Mouse (Mus musculus): ENCODE measurements around the gene Whrn.
A peak's percentile ranks its signal among the peaks of the same experiment; 100 is the strongest.

Gene Whrn

DNA sequence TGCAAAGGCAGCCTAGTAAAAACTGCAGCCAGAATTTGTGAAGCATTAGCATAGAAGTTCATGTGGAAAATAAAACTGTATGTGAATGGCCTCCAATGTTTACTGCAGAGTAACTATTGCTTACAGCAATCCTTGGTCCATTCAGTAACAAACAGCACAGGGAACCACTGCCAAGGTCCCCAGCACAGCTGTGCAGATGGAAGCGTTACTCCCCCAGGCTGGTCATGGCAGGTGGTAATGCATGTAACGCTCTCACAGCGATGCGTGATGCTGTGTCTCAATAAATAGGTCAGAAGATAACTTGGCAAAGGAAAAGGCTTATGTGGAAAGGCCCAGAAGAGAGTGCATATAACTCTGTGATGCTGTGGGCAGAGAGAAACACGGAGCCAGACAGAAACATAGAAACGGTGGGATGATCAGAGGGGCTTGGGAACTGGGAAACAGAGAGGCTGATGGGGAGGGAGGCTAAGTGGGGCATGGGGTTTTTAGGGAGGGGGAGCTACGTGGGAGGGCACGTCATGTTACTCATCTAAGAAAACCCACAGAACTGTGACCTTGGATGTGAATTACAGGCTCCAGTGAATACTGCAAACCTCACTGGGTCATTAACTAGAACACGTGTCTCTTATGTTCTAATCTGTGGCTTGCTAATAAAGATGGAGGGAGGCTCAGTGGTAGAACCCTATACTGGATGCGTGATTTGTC, 51.3 kb downstream of the Whrn start:
- no peak for DNase-seq (ENCODE audit: low read depth)

DNA sequence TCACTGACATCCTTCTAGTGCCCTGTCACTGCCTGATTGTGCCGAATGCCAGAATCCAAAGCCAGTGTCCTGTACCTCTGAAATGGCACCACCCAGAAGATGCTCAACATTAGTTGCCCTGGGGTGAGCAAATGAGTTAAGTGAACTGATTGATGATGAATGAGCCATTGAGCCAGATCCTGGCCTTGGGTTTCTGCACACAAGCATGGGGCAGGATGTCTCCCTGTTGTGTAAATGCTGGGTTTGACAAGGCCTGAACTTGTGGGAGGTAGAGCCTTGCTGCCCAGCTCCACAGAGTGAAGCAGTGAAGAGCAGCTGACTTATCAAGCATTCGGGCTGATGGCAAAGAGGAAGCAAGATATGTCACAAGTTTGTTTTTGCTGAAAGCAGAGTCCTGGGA, 52.7 kb downstream of the Whrn start:
- DNase-seq (ENCODE audit: low read depth): no peak

DNA sequence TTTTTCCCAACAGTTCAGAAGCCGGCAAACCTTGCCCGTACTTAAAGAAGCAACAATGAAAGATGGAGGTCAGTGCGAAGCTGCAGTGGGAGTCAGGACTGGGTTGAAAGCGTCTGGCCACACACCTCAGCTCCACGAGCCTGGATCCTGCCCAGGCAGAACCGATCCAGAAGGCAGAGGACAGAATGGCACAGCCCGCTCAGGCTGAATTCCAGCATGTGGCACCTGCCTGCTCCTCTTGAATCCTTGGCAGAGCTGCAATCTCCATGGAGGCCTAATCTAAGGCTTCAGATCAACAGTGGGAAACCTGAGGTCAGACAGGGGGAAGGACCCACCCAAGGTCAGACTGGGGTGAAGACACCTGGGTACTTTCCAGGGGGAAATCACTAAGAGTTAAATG, 54.2 kb downstream of the Whrn start:
- DNase-seq (ENCODE audit: low read depth): no peak

DNA sequence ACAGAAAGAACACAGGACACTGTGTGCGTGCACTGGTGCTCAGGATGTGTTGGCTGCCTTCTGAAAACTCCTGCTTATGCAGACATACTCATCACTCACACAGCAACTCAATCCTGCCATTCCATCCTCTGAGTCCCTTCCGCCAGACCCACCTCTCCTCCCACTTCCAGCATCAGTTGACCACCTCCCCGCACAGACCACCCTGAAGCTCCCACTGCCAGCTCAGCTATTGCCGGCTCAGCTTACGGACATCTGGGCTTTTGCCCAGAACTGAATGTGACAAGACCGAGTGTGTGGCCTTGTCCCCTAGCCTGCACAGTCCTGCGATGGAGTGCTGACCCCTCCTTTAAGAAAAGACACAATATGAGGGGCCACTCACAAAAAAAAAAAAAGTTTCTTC, 55.5 kb downstream of the Whrn start:
- DNase-seq (ENCODE audit: low read depth): no peak

DNA sequence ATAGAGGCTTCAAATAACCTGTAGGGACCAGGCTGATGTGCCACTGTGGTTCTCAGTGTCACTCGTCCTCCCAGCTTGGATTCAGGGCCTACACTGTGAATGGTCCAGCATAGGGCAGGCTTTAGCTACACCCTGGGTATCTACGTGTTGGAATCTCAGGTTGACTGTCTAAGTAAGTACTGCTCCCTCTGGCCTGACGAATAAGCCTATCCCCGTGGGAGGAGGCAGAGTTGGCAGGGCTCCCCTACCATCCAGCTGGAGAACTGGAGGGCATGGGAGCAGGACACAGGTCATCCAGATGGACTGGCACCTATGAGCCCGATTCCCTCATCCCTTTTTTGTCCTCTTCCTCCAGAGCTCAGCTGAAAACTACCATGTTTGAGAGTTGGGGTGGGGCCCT, 57.8 kb downstream of the Whrn start:
- no peak for DNase-seq (ENCODE audit: low read depth)

DNA sequence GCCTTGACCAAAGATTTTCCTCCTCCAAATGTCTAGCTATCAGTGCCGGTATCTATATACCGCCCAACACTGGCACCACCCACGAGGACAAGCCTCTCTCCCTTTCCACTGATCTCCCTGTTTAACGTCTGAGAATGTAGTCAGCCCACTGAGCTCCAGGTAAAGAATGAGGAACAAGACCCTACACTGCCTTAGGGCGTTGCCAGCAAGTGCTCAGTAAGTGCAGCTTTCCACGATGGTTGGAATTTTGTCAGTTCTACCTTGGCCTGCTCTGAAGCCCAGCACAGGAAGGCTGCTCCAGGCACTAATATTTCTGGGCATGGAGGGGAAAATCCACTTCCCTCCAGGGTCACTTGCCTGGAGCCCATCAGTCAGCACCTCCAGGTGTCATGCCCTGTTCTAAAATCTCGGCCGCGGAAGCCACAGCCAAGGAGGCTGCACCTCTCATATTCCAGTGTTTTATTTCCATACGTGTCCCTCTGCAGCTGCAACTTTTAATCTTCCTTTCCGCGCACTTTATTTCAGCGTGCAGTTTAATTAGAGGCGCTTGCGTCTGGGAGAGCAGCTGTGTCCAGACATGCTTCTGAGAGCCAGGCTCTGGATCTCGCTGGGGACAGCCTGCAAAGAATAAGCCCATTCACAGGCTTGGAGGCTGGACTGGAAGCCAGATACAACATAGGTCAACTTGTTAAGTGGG, 58.5 kb downstream of the Whrn start:
- no peak for DNase-seq (ENCODE audit: low read depth)

DNA sequence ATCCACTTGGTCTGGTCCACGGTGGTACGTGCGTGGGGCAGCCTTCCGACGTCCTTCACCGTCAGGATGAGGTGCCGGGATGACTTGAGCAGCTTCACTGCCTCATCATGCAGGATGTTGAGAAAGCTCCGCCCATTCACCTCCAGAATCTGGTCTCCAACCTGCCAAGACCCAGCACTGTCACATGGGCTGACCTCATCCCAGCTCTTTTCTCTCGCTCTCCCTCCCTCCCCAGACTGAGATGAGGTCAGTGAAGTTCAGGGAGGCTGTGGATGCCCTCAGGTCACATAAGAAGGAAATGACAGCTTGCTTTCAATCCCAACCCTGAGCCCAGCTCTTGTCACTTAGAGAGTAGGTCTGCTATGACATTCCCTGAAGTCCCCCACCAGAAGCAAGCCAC, 60.4 kb downstream of the Whrn start:
- DNase-seq (ENCODE audit: low read depth): no peak

DNA sequence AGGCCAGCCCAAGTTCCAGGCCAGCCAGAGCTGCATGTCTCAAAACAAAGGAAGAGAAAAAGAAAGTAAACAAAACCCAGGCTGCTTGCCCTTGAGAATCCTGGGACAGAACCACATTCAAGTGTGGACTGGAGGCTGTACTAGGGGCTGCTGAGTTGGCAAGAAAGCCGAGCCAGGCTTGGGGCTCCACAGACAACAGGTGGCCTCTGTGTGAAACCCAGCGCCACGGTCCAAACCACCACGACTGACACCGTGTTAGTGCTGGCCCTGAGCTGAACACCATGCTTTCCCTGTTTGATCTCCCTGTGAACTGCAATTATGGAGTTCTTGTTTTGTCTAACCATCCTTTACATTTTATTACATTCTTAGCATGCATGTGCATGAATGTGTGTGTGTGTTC, 64.7 kb downstream of the Whrn start:
- DNase-seq (ENCODE audit: low read depth): no peak

DNA sequence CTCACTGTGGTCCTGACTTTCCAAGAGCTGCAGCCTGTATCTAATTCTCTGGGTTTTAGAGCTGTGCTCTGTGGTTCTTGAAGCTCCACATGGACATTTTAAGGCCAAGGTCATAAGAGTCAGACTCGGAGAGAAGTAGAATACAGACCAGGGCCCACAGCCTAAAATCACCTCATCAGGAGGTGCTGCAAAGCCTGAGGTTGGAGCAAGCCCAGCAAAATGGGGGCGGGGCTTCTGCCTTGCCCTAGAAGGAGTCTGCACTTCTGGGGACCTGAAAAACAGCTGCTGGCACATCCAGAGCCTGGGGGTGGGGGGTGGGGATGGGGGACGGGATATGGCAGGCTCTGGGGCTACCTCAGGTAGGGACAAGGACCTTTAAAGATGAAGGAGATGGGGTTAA, 65.4 kb downstream of the Whrn start:
- DNase-seq (ENCODE audit: low read depth): no peak

DNA sequence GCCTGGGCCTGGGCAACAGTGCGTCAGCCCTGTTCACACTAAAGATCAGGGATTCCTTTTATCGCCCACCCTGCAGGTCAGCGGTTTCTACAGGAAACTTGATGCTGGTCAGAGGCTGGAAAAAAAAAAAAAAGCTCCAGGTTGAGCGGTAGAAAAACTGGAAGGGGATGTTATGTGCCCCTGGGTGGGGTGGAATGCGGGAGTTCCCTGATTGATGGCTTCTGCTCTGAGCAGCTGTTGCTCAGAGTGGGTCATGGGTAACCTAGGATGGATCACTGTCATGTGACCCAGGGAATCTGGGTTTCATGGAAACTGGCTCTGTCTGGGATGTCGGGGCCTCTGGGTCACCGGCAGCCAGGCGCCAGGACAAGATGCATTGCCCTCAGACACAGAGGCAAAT, 69.5 kb downstream of the Whrn start:
- DNase-seq (ENCODE audit: low read depth): no peak

DNA sequence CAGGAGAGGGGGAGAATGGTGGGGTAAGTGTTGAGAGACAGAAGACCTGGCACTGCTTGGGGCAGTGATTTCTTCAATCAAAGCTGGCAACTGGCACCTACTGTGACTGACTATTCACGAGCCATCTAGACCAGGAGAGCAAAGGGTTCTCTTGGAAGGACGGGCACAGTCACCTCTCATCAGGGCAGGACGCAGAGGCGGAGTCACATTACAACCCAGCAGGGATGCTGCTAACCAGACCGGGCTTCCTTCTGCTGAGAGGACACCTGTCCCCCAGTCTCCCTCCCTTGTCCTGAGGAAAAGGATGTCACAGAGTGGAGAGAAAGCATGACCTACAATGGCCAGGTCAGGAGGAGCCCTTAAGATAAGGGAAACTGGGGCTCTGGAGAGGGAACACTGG, 72.0 kb downstream of the Whrn start:
- no peak for DNase-seq (ENCODE audit: low read depth)

DNA sequence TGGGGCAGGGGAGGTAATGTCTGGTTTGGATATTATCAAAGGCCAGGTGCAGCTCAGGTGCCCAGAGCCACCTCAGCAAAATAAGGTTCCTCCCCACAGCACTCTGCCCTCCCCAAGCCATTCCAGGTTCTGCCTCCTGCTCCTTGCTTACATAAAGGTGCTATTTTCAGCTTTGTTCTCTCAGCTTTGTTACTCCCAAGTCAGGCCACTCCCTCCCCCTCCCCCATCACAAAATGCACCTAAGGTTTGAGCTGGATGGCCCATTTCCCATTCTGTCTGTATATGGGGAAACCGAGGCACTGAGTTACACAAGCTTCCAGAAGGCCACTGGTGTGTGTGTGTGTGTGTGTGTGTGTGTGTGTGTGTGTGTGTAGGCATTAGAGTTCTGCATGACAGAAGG, 72.6 kb downstream of the Whrn start:
- DNase-seq (ENCODE audit: low read depth): no peak

DNA sequence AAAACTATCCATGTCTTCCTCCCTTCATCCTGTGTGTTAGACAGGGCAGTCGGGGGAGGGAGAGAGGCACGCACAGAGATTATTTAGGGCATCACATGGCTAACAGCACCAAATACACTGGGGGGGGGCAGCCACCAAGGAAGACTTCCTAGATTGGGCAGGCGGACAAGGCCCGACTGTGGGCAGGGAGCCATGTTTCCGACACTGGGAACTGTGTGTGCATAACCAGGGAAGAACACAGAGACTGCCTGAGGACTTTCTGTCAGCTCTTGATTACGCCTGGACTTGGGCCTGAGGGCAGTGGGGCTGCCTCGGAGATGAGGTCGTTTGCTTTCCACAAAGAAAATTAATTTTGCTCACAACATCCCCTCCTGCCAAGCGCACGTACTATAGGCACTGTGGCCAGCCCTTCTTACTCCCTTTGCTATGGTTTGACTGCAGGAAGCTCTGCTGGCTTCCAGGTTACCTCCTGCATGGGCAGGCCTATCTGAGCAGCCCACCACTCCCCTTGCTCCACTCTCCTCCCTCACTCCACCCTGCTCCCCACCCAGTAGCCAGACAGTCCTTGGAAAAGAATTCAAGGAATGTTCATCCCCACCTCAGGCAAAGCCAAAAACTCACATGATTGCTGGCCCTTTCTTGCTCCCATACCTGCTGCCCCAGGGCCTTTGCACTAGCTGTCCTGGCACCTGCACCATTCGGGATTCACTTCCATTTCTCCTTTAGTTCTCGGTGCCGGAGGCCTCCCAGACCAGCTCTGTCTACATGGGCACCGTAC, 75.5 kb downstream of the Whrn start:
- no peak for DNase-seq (ENCODE audit: low read depth)

DNA sequence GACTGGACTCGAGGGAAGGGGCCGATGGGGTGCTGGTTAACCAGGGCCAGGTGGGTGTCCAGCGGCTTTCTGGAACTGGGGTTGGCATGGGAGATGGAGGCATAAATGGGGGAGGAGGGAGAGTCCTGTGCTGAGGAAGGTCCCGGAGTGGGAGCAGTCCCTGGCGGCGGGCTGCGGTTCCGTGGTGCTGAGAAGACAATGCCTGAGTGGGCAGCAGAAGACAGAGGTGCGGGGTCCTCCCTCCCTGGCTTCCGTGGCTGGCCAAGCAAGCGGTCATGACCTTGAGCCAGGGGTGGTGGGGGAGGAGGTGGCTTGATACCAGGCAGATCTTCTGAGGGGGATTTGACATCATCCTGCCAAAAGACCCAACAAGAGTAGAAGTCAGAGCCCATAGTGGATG, 77.5 kb downstream of the Whrn start:
- no peak for DNase-seq (ENCODE audit: low read depth)

DNA sequence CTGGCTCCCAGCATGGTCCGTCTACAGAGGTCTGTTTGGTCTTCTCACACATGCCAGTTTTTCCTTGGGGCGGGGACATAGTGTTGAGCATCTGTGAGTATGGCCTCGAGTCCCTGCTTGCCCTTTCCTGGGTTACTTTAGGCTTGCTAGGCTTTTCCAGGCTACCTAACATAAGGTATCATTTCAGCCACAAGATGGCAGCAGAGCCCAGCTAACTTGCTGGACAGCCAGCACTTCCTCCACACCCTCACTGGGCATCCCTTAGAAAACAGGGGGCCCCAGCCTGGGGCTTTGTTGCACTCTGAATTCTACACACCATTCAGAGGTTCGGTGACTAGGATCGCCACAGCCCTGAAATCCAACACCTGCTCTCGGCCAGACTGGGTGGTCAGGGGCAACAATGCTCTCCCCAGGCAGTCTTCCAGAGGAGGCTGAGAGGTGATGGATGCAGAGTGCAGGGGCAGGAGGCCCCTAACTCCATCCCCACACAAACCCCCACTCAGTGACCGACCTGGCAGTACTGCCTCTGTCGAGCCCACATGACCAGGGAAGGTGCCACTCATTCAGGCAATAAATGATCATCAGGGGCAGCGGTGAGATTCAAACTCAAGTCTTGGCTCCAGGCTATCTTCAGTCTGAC, 78.4 kb downstream of the Whrn start:
- DNase-seq (ENCODE audit: low read depth): peak; percentile 86

DNA sequence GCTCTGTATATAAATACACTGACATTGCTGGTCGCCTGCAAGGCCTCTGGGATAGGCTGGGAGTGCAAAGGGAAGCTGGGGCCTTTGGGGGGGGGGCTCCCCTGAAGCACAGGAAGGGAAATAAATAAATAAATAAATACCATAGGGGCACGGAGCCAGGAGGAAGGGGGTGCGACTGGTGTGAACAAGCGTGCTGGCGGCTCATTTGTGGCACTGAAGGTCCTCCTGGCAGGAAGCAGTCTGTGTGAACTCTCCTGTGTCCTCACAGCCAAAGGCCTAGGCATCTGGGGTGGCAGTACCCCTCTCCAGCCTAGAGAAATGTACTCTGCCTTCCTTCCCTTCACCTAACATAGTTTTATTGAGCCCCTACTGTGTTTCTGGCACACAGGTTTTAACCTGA, 80.8 kb downstream of the Whrn start:
- DNase-seq (ENCODE audit: low read depth): no peak

DNA sequence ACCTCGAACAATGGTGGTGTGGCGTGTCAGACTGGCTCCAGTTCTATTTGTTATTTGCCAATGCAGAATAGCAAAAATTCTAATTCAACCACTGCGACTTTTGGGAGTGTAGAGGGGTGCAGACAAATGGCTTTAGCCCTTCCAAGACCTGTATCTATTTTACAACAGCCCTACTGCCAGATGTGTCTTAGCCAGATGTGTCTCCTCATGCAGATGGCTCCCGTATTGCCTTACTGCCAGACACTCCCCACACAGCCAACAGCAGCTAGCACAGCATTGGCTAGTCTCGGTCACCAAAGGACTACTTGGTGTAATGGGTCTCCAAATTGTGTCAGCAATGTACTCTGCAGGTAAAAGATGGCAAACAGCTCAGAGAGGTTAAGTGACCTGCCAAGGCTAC, 84.6 kb downstream of the Whrn start:
- DNase-seq (ENCODE audit: low read depth): no peak

DNA sequence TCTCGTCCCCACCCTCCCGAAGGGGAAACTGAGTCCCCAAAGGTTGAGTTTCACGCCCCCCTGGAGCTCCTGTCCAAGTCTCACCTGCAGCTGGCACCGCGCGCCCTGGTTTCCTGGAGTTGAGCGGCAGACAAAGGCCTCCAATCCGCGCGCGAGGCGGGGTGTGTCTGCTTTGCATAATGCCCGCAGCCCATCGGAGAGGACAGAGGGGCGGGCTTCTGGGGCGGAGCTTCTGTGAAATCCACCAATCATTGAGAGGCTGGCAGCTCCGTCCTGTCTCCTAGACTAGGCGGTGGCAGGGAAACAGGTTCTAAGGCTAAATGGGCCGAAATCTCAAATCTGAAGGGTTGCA, 85.2 kb downstream of the Whrn start:
- DNase-seq (ENCODE audit: low read depth): peak; percentile 95

DNA sequence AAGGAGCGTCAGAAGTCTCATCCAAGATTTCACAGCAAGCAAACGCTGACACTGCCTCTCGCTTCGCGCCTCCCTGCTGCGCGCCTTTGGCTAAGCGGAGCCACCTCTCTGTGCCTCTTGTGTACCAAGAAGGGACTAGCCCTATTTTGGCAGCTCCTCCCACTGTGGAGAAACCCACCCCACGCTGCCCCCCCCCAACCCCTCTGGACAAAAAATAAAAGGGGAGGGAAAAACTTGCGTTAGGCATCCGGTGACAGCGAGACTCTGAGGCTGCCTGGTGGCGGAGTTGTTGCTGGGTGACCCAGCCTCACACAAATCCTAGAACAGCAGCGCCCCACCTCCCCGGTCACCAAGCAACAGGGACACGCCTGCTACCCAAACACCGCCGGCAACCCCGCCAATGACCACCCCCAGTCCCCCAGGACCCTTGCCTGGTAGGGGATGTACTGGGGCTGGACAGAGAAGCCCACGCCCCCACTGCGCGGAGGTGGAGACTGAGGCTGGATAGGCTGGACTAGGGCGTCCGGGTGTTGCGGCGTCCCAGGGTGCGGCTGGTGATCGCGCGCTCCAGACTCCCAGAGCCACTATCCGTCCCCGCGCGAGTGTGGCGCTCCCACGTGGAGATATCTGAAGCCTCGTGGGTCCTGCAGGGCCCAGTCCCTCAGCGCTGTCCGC, 85.7 kb downstream of the Whrn start:
- peak; percentile 89 for DNase-seq (ENCODE audit: low read depth)

DNA sequence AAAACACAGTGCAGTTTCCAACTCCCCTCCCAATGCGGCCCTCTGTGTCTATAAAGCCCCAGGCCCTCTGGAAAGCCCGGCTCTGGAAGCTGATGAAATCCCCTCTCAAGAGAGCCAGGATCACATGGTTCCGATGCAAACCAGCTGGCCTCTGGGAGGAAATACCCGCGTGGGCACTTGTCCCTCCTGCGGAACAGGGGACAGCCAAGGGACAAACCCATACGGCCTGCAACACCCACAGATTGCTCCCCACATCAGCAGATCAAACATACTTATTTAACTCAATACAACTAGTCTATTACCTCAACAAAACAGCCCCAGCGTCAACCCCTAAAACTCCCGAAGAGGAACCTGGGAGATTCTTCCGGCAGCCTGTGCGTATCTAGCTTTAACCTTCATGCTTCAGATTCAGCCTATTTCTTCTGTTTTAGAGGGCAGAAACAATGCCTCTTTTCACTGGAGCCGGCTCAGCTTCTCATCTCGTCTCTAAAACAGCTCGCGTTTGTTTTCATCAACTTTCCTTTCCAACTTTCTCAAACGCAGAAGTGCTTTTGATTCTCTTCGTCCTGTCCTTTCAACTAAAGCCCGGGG, 86.4 kb downstream of the Whrn start:
- no peak for DNase-seq (ENCODE audit: low read depth)

DNA sequence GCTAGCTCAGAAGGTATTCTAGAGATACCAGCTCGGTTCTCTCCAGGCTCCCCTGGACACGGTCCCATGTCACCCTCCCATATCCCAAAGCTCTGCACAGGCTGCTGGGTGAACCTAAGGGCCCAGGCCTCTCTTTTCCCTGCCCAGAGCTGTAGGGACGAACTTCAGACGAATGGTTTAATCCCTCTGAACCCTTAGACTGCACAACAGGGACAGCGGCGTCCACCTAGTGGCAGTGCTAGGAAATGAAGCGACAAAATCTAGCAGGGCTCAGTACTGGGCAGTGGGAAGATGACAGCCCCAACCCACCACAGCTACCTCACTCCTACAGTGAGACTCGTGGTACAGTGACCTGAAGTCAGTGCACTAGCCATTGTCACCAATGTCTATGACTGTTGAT, 87.1 kb downstream of the Whrn start:
- DNase-seq (ENCODE audit: low read depth): peak; percentile 77

DNA sequence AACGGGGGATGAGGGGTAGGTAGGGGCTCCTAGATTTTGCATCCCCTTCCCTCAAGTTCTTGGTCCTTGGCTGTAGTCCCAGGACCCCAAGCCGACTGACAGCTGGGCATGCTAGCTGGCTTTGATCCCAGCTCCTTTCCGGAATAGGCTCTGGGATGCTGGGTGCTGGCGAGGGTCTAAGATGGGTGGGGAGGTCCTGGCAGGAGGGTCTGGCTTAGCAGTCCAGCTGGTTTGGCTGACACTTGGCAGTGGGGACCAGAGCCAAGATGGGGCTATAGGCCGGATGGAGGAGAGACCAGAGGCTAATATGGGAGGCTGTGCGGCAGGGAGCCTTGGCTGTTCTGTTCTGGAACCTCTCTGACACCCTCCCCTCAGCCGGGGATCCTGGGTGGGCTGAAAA, 87.5 kb downstream of the Whrn start:
- DNase-seq (ENCODE audit: low read depth): no peak

Data from naive thymus-derived CD4-positive, alpha-beta T cell, adult 2 months (primary cell).